Mouse (Mus musculus) spleen, adult 2 months (tissue): ENCODE measurements at regions not wholly inside any gene's neighbourhood (a gene's known extent, or its start where the extent isn't known, plus 50 kb on each side); places are given as distances from the start of the nearest gene placed in this dataset.

Source experiments
- DNase-seq, 2 experiments: peaks; one replicate each; pipeline versions ENCODE4 v3.0.0 to v3.0.0-alpha.2; 2012 to 2021; ENCODE audit warnings: low spot score in 2 of 2, low read depth in 1 of 2
- H3K27ac ChIP-seq: fragments of 200-500 bp; 2 replicates; pipeline ENCODE4 v1.5.1; 2012; ENCODE audit warnings: low read length, inconsistent platforms; ENCODE audit not compliant: insufficient read depth
- H3K27me3 ChIP-seq: fragments of 200-500 bp; 2 replicates; pipeline ENCODE4 v1.6.1; 2012; ENCODE audit warnings: mild to moderate bottlenecking, moderate library complexity, low read length, inconsistent platforms; ENCODE audit not compliant: control insufficient read depth, insufficient read depth
- H3K36me3 ChIP-seq: fragments of 200-500 bp; 2 replicates; pipeline ENCODE4 v1.6.1; 2012; ENCODE audit warnings: mild to moderate bottlenecking, low read length, inconsistent platforms; ENCODE audit not compliant: control insufficient read depth, insufficient read depth
- H3K4me1 ChIP-seq: fragments of 200-500 bp; 2 replicates; pipeline ENCODE4 v1.6.1; 2011; ENCODE audit warnings: inconsistent platforms; ENCODE audit not compliant: control insufficient read depth, insufficient read depth, insufficient read length
- H3K4me3 ChIP-seq: fragments of 200-500 bp; 2 replicates; pipeline ENCODE4 v1.5.1; 2011; ENCODE audit warnings: mild to moderate bottlenecking, inconsistent platforms; ENCODE audit not compliant: insufficient read depth, insufficient read length; ENCODE audit errors: extremely low read depth
- CTCF ChIP-seq: fragments of 200-500 bp; IDR thresholded peaks from 2 replicates; pipeline ENCODE4 v1.5.1; 2011; ENCODE audit warnings: mild to moderate bottlenecking, inconsistent platforms; ENCODE audit not compliant: insufficient read depth, insufficient read length, insufficient replicate concordance; ENCODE audit errors: extremely low read depth
- POLR2A ChIP-seq: fragments of 200-500 bp; IDR thresholded peaks from 2 replicates; pipeline ENCODE4 v1.6.1; 2011; ENCODE audit warnings: low read depth, low read length, inconsistent platforms
- WGBS: fragments of 180-500 bp; shearing (Covaris S2); methylation state at CpG from one replicate; pipeline ENCODE4 v1.1.7; 2018; 5-methylcytosine and 5-hydroxymethylcytosine counted together

DNA sequence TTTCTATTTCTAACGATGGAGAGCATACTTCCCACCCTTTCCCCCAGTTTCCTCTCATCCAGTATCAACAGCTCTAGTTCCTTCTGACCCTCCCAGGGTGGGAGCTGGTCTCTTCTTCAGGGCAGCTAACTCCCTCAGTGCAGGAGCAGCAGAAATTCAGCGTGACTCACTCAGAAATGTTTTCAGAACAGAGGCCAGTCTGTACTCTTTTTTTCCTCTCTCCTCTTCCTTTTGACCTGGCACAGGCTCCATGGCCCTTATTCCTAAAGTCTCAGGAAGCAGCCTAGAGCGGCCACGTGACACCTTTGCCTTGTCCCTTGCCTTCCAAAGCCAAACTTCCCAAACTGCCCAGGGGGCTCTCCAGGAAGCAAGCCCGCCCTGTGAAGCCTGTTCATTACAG lies 55.4 kb downstream of the Pja1 start:
- Histone ChIP-seq H3K4me3 (no peak overlapping the region), H3K27ac (no peak overlapping the region), H3K4me1 (no peaks in the 10 kb centered on the region), H3K36me3 (no peaks in the 10 kb centered on the region), H3K27me3 (no peaks in the 10 kb centered on the region)
- 71% methylated on average over 5 of the region's 5 CpGs for WGBS
- TF ChIP-seq POLR2A (no peak), CTCF (no peak)
- no peak for DNase-seq

DNA sequence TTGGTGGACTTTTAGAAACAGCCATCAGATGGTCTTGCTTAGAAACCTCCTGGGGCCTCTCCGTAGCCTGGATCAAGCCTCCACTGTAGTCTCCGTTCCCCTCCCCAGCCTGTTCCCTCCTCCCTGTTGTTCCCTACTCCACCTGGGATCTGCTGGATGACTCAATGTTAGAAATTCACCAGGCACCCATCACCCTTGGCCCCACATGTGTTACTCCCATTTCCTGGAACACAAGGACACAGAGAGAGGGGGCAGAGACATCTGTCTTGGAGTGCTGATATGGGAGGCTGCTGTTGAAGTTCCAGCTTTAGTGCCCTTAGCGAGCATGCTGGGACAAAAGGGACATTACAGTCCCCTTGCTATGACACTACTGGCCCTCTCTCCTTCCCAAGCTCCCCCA lies 60.1 kb downstream of the Pja1 start:
- no peak overlapping the region for H3K4me3 ChIP-seq
- no peak for DNase-seq
- no peak overlapping the region for H3K27ac ChIP-seq
- no peaks in the 10 kb centered on the region for H3K27me3 ChIP-seq
- no peaks in the 10 kb centered on the region for H3K36me3 ChIP-seq
- TF ChIP-seq CTCF (no peak), POLR2A (no peak)
- 84% methylated on average over 3 of the region's 3 CpGs for WGBS
- no peaks in the 10 kb centered on the region for H3K4me1 ChIP-seq

DNA sequence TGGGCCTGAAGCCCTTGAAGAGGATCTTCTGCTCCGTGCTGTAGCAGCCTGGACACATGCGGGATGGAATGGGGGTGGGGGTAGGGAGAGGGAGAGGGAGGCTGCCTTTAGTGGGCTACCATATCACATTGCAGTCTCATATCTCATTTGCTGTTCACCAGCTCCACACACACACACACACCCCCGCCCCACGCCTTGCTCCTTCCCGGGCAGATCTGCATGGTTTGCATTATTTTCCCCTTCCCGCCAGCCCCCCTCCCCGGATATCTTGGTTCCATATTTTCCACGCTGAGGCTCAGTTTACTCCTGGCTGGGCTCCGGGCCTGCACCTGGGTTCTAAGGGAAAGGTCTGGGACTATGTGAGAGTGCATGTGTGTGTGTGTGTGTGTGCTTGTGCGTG lies 61.2 kb downstream of the Pja1 start:
- Histone ChIP-seq H3K4me1 (no peaks in the 10 kb centered on the region), H3K27ac (no peak overlapping the region), H3K27me3 (no peaks in the 10 kb centered on the region), H3K36me3 (no peaks in the 10 kb centered on the region), H3K4me3 (no peak overlapping the region)
- no peak for DNase-seq
- 92% methylated on average over 10 of the region's 10 CpGs for WGBS
- TF ChIP-seq CTCF (no peak), POLR2A (no peak)

DNA sequence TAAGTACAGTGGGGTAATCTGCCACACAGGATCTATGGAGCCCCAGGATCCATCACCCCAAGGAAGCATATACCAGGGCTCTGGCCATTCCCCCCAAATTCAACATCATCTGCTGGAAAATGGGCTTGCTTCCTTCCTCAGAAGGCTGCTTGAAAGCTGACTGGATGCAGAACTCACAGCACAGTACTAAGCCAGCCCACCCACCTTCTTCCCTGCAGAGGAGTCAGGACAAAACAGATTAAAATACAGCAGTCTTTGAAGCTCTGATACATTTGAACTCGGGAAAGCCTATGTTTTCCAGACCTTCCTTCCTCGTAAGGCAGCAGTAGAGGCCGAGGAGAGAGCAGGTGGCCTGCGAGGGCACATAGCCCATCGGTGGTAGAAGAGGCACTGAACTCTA lies 61.7 kb downstream of the Pja1 start:
- Histone ChIP-seq H3K27me3 (no peaks in the 10 kb centered on the region), H3K27ac (no peak overlapping the region), H3K4me3 (no peak overlapping the region), H3K36me3 (no peaks in the 10 kb centered on the region), H3K4me1 (no peaks in the 10 kb centered on the region)
- TF ChIP-seq POLR2A (no peak), CTCF (no peak)
- DNase-seq: no peak
- WGBS: 86% methylated on average over 5 of the region's 5 CpGs

DNA sequence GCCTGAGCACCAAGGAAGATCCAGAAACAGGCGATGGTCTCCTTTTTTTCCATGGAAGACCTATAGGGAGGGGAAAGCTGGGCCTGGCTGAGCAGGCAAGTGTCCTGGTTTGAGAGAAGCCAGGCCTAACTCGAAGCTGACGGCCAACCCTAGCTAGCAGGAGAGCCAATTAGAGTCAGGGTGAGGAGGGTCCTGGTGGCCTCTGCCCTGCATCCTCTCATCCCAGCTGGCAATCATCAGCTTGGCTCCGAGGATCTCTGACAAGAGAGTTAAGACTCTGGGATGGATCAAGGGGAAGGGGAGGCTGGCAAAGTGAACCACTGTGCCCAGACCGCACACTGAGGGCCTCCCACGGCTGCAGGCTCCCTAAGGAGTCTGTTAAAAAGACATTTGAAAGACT lies 62.3 kb downstream of the Pja1 start:
- TF ChIP-seq CTCF (no peak), POLR2A (no peak)
- 75% methylated on average over 6 of the region's 6 CpGs for WGBS
- DNase-seq: no peak
- H3K27ac ChIP-seq: no peak overlapping the region
- H3K4me3 ChIP-seq: no peak overlapping the region
- H3K4me1 ChIP-seq: no peaks in the 10 kb centered on the region
- no peaks in the 10 kb centered on the region for H3K27me3 ChIP-seq
- no peaks in the 10 kb centered on the region for H3K36me3 ChIP-seq

DNA sequence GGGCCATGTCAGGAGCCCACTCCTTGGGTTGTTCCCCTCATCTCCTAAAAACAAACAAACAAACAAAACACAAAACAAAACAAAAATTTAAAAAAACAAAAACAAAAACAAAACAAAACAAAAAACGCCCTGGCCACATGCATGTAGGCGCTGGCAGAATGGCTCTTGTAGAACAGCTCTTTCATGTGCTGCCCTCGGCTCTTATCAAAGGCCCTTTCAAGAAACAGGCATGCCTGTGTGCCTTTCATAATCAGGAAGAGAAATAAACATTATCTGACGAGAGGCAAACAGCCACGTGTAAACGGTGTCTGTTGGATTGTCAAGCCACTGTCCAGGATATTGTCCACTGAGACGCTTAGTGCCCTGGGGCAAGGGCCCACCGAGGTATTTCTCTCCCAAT lies 65.2 kb downstream of the Pja1 start:
- H3K27me3 ChIP-seq: no peaks in the 10 kb centered on the region
- H3K4me1 ChIP-seq: no peaks in the 10 kb centered on the region
- WGBS: 78% methylated on average over 8 of the region's 8 CpGs
- no peak for TF ChIP-seq POLR2A
- TF ChIP-seq CTCF: no peak
- no peak for DNase-seq
- H3K4me3 ChIP-seq: no peak overlapping the region
- no peak overlapping the region for H3K27ac ChIP-seq
- H3K36me3 ChIP-seq: no peaks in the 10 kb centered on the region

DNA sequence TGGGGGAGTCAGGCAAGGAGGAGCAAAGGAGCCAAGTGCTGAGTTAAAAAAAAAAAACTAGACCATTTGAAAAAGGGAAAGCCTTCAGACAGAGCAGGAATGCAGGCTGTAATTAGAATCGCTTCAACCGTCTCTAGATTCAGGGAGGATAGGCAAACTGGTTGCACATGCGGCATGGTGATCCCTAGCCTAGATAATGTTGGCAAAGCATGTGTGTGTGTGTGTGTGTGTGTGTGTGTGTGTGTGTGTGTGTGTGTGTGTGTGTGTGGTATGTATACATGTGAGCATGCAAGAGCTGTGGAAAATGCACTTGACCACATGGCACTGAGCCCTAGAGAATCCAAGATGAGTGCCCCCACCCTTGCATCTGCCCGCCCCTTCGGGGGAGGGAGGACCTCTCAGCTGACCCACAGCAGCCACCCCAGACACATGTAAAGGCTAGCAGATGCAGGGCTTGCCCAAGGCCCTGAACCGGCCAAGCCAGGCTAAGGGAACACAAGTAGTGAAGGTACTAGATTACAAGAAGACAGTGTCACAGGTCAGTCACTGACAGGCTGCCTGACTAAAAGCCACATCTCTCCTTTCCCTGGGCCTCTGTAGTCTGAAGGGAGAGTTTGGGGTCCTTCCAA lies 67.4 kb downstream of the Pja1 start:
- no peak overlapping the region for H3K4me3 ChIP-seq
- H3K36me3 ChIP-seq: no peaks in the 10 kb centered on the region
- DNase-seq: no peak
- H3K27me3 ChIP-seq: no peaks in the 10 kb centered on the region
- 91% methylated on average over 6 of the region's 6 CpGs for WGBS
- TF ChIP-seq CTCF: no peak
- no peak for TF ChIP-seq POLR2A
- H3K27ac ChIP-seq: no peak overlapping the region
- H3K4me1 ChIP-seq: no peaks in the 10 kb centered on the region
